Mouse (Mus musculus) midbrain, embryonic 10.5 days (tissue): ENCODE measurements at regions not wholly inside any gene's neighbourhood (a gene's known extent, or its start where the extent isn't known, plus 50 kb on each side); places are given as distances from the start of the nearest gene placed in this dataset.
A peak's percentile ranks its signal among the peaks of the same experiment; 100 is the strongest.

Experiments
- DNase-seq: peaks from one replicate; pipeline ENCODE4 v3.0.0-alpha.2; 2017; ENCODE audit warnings: low spot score
- H3K27ac ChIP-seq: fragments of 300-500 bp; sonication (generic); replicated peaks from 2 replicates; pipeline ENCODE4 v1.5.1; 2016; ENCODE audit warnings: mild to moderate bottlenecking
- H3K27me3 ChIP-seq: fragments of 300-500 bp; sonication (generic); 2 replicates; pipeline ENCODE4 v1.6.1; 2016; ENCODE audit warnings: low read depth, mild to moderate bottlenecking; ENCODE audit not compliant: poor library complexity, severe bottlenecking
- H3K36me3 ChIP-seq: fragments of 300-500 bp; sonication (generic); 2 replicates; pipeline ENCODE4 v1.6.1; 2016; ENCODE audit warnings: mild to moderate bottlenecking, moderate library complexity
- H3K4me1 ChIP-seq: fragments of 300-500 bp; sonication (generic); 2 replicates; pipeline ENCODE4 v1.6.1; 2016
- H3K4me3 ChIP-seq: fragments of 300-500 bp; sonication (generic); 2 replicates; pipeline ENCODE4 v1.5.1; 2016; ENCODE audit warnings: mild to moderate bottlenecking, moderate library complexity
- H3K9me3 ChIP-seq: fragments of 300-500 bp; sonication (generic); replicated peaks from 2 replicates; pipeline ENCODE4 v1.6.1; 2016; ENCODE audit warnings: mild to moderate bottlenecking
- WGBS: fragments of 180-500 bp; shearing (Covaris S2); methylation state at CpG from one replicate; pipeline ENCODE4 v1.1.7; 2016; 5-methylcytosine and 5-hydroxymethylcytosine counted together

GRCm38 (mm10) chr12:69101965-69102364, 57.0 kb downstream of the Rps29 start:
- no peak overlapping the region for H3K27ac ChIP-seq
- no peaks in the 10 kb centered on the region for H3K27me3 ChIP-seq
- H3K9me3 ChIP-seq = no peaks in the 10 kb centered on the region
- 87% methylated on average over 3 of the region's 3 CpGs for WGBS
- H3K4me1 ChIP-seq = no peaks in the 10 kb centered on the region
- H3K4me3 ChIP-seq = no peak overlapping the region
- no peak for DNase-seq
- H3K36me3 ChIP-seq = no peaks in the 10 kb centered on the region

- no peaks in the 10 kb centered on the region for H3K27me3 ChIP-seq
- no peak overlapping the region for H3K27ac ChIP-seq
- WGBS = 93% methylated on average over 8 of the region's 8 CpGs
- H3K4me3 ChIP-seq = no peak overlapping the region
- no peaks in the 10 kb centered on the region for H3K36me3 ChIP-seq
- no peaks in the 10 kb centered on the region for H3K9me3 ChIP-seq
- DNase-seq = no peak
- no peaks in the 10 kb centered on the region for H3K4me1 ChIP-seq
Measured at GRCm38 (mm10) chr12:69094856-69095255, 64.1 kb downstream of the Rps29 start.

GRCm38 (mm10) chr12:69093073-69093797, 65.8 kb downstream of the Rps29 start:
- WGBS = 66% methylated on average over 13 of the region's 13 CpGs
- no peak for DNase-seq
- no peak overlapping the region for H3K4me3 ChIP-seq
- no peaks in the 10 kb centered on the region for H3K36me3 ChIP-seq
- no peaks in the 10 kb centered on the region for H3K9me3 ChIP-seq
- no peaks in the 10 kb centered on the region for H3K4me1 ChIP-seq
- no peaks in the 10 kb centered on the region for H3K27me3 ChIP-seq
- H3K27ac ChIP-seq = no peak overlapping the region

- H3K9me3 ChIP-seq = no peaks in the 10 kb centered on the region
- peaks cover 18% of the 10 kb centered on the region for H3K4me1 ChIP-seq
- no peak overlapping the region for H3K27ac ChIP-seq
- 65% methylated on average over 9 of the region's 9 CpGs for WGBS
- DNase-seq = no peak
- no peak overlapping the region for H3K4me3 ChIP-seq
- H3K27me3 ChIP-seq = 0 out of 2 replicates have a peak, but pooled peaks cover 3% of the 10 kb centered on the region
- H3K36me3 ChIP-seq = no peaks in the 10 kb centered on the region
Measured at GRCm38 (mm10) chr12:69087928-69088609, 70.9 kb downstream of the Rps29 start.

GRCm38 (mm10) chr12:69085522-69086179, 73.3 kb downstream of the Rps29 start:
- H3K4me1 ChIP-seq = peaks cover 31% of the 10 kb centered on the region

GRCm38 (mm10) chr12:69084656-69085055, 74.3 kb downstream of the Rps29 start:
- Histone ChIP-seq H3K36me3 (no peaks in the 10 kb centered on the region), H3K4me3 (no peak overlapping the region), H3K9me3 (no peaks in the 10 kb centered on the region), H3K4me1 (peaks cover 31% of the 10 kb centered on the region), H3K27ac (0 out of 2 replicates have a peak overlapping the region, but pooled peaks have one; percentile 17), H3K27me3 (0 out of 2 replicates have a peak, but pooled peaks cover 3% of the 10 kb centered on the region)
- no peak for DNase-seq
- 77% methylated on average over 5 of the region's 5 CpGs for WGBS

More at GRCm38 (mm10) chr12:69085522-69086179, 73.3 kb downstream of the Rps29 start:
- 39% methylated on average over 19 of the region's 19 CpGs for WGBS
- Histone ChIP-seq H3K27ac (0 out of 2 replicates have a peak overlapping the region, but pooled peaks have one; percentile 17), H3K27me3 (0 out of 2 replicates have a peak, but pooled peaks cover 3% of the 10 kb centered on the region), H3K36me3 (no peaks in the 10 kb centered on the region), H3K9me3 (no peaks in the 10 kb centered on the region), H3K4me3 (peak overlapping the region; percentile 5)
- no peak for DNase-seq

GRCm38 (mm10) chr12:69082051-69082450, 76.9 kb downstream of the Rps29 start:
- Histone ChIP-seq H3K27ac (no peak overlapping the region), H3K9me3 (no peaks in the 10 kb centered on the region), H3K4me1 (peaks cover 31% of the 10 kb centered on the region), H3K4me3 (no peak overlapping the region), H3K36me3 (no peaks in the 10 kb centered on the region), H3K27me3 (0 out of 2 replicates have a peak, but pooled peaks cover 3% of the 10 kb centered on the region)
- no peak for DNase-seq
- WGBS = 41% methylated on average over 6 of the region's 6 CpGs

- Histone ChIP-seq H3K36me3 (no peaks in the 10 kb centered on the region), H3K9me3 (no peaks in the 10 kb centered on the region), H3K27ac (no peak overlapping the region), H3K4me3 (no peak overlapping the region), H3K4me1 (no peaks in the 10 kb centered on the region), H3K27me3 (no peaks in the 10 kb centered on the region)
- DNase-seq = no peak
- 85% methylated on average over 4 of the region's 4 CpGs for WGBS
Measured at GRCm38 (mm10) chr12:69039553-69039952, 119.4 kb downstream of the Rps29 start.

- DNase-seq = no peak
- 66% methylated on average over 17 of the region's 17 CpGs for WGBS
Measured at GRCm38 (mm10) chr12:69023594-69023993, 135.4 kb downstream of the Rps29 start.

GRCm38 (mm10) chr12:69016705-69017306, 142.2 kb downstream of the Rps29 start:
- no peaks in the 10 kb centered on the region for H3K4me1 ChIP-seq
- no peak overlapping the region for H3K4me3 ChIP-seq
- peaks cover 9% of the 10 kb centered on the region; the same call in 1 of the 2 replicates for H3K9me3 ChIP-seq
- H3K27ac ChIP-seq = no peak overlapping the region
- H3K36me3 ChIP-seq = no peaks in the 10 kb centered on the region
- no peak for DNase-seq
- no peaks in the 10 kb centered on the region for H3K27me3 ChIP-seq
- 89% methylated on average over 7 of the region's 7 CpGs for WGBS

More at GRCm38 (mm10) chr12:69023594-69023993, 135.4 kb downstream of the Rps29 start:
- Histone ChIP-seq H3K4me1 (no peaks in the 10 kb centered on the region), H3K36me3 (no peaks in the 10 kb centered on the region), H3K9me3 (no peaks in the 10 kb centered on the region), H3K4me3 (no peak overlapping the region), H3K27me3 (no peaks in the 10 kb centered on the region), H3K27ac (no peak overlapping the region)

GRCm38 (mm10) chr12:69005141-69005540, 153.8 kb downstream of the Rps29 start:
- Histone ChIP-seq H3K36me3 (no peaks in the 10 kb centered on the region), H3K9me3 (no peaks in the 10 kb centered on the region), H3K27me3 (no peaks in the 10 kb centered on the region), H3K4me3 (no peak overlapping the region), H3K27ac (no peak overlapping the region), H3K4me1 (no peaks in the 10 kb centered on the region)
- no peak for DNase-seq

- Histone ChIP-seq H3K27me3 (no peaks in the 10 kb centered on the region), H3K36me3 (no peaks in the 10 kb centered on the region), H3K27ac (no peak overlapping the region), H3K9me3 (no peaks in the 10 kb centered on the region), H3K4me3 (no peak overlapping the region), H3K4me1 (peaks cover 3% of the 10 kb centered on the region; the same call in 1 of the 2 replicates)
- 90% methylated on average over 5 of the region's 5 CpGs for WGBS
- DNase-seq = no peak
Measured at GRCm38 (mm10) chr12:69002106-69002505, 156.9 kb downstream of the Rps29 start.
